Mouse (Mus musculus) NIH3T3 (cell line): ENCODE results near the gene Vps11.
"Not testable (repeated sequence)": the region's sequence is repeated elsewhere in the genome, so short reads cannot be mapped to it uniquely, and the experiment has no call there.

Experiments
- DNase-seq: peaks from one replicate; pipeline ENCODE4 v3.0.0-alpha.2; 2012; ENCODE audit warnings: low read depth

The Vps11 gene

DNA sequence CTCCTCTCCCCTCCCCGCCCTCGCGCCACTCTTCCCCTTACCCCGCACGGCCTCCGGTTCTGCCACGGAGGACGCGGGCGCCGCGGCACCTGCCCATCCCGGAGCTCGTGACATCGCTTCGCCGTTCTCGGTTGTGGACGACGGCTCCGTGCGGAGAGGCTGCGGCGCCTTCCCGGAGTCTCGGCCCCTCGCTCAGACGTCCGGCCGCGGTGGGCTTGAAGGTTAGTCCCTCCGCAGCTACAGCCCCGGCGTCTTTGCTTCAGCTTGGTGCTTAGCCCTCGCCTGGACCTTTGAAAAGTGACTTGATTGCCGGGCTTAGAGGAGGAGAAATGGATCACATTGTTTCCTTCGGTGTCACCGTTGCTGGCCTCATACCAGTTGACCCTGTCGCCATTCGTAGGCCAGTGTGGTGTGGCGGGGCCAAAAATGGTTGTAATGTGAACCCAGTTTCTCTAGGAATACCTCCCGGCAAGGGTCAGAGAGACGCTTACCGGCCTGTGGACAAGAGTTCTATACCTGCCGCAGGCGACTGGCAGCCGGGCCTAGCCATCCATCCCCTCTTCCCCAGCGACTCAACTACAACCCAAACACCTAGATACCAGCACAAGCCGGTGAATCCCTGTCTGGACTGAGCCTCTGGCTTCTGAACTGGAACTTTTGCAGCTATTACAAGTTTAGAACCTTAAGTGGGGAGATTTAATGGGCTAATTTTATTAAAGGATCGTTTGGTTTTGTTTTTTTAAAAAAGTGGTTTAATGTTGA, 26.0 kb downstream of the Vps11 start:
- no peak for DNase-seq

DNA sequence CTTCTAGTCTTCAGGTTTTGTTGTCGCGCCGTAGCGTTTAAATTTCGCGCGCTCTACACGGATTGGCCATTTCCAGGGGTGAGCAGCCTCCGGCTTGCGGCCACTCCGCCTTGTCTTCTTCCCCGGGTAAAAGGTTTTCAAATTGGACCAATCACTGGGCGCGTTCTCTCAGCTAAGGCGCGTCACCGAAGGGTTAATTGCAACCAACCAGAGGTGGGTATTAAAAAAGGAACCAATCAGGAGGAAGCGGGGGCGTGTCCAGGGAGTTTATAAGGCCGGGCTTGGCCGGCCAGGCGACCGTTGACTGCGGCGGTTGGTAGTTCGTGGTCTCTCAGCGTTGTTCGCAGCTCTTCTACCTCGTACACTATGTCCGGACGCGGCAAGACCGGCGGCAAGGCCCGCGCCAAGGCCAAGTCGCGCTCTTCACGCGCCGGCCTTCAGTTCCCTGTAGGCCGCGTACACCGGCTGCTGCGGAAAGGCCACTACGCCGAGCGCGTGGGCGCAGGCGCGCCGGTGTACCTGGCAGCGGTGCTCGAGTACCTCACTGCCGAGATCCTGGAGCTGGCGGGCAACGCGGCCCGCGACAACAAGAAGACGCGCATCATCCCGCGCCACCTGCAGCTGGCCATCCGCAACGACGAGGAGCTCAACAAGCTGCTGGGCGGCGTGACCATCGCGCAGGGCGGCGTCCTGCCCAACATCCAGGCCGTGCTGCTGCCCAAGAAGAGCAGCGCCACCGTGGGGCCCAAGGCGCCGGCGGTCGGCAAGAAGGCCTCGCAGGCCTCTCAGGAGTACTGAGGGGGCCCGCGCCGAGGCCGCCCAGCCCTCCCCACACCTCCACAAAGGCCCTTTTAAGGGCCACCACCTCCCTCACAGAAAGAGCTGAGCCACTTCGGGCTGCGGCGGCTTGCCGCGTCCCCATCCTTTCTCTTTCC, 26.8 kb downstream of the Vps11 start, which contains the start of gene H2afx:
Gene H2afx, plus strand, starts transcription at position 299 of the 935 bp plus-strand sequence.
- peak; percentile 97 for DNase-seq

DNA sequence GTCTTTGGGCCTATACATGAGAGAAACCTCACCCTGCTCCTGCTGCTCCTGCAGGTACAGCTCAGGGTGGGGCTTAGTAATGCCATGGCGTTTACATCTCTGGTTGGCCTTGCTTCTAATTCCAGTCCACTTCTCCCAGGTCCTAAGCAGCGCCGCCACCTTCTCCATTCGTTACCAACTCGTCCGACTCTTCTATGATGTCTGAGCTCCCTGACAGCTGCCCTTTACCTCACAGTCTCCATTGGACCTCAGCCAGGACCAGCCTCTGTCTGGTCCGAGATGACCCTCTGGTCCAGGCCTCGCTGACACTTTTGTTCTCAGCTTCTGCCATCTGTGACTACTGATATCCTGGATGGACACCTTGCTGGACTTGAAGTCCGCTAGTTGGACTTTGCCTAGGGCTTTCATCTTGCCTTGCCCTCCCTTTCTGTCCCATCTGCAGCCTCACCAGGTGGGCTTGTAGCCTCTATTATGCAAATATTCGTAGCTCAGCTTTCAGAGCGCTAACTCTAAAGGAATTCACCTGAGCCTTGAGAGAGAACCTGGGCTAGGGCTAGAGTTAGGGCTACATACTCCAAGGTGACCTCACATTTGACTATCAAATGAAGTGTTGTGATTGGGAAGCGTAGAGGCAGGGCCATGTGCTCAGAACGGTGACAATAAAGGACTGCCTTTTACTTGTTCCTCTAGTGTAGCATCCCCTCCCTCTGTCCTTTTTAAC, 28.4 kb downstream of the Vps11 start:
- DNase-seq: no peak

DNA sequence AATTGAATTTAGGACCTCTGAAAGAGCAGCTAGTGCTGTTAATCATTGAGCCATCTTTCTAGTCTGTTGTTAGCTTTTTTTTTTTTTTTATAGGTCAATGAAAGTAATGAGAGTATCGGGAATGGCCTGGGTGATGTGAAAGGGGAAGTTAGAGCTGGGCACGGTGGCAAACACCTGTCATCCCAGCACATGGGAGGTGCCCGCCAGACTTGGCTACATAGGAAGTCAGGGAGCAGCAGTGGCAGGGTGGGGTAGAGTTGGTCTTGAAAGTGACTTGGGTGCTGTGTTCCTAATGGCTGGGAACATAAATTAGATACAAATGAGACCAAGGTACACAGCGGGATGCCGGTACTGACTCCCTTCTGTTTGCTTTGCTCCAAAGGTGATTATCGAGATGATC, 30.7 kb downstream of the Vps11 start:
- DNase-seq: no peak

DNA sequence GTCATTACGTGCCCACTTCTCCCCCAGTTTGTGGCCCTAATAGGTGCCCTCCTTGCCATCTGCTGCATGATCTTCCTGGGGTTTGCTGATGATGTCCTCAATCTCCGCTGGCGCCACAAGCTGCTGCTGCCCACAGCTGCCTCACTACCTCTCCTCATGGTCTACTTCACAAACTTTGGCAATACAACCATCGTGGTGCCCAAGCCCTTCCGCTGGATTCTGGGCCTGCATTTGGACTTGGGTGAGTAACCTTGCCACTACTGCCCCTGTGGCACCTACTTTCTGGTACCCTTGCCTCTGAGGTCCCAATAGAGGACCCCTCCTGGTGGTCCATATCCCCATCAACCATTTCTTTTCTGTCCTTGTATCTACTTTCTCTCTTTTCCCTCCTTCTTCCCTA, 33.5 kb downstream of the Vps11 start:
- no peak for DNase-seq

DNA sequence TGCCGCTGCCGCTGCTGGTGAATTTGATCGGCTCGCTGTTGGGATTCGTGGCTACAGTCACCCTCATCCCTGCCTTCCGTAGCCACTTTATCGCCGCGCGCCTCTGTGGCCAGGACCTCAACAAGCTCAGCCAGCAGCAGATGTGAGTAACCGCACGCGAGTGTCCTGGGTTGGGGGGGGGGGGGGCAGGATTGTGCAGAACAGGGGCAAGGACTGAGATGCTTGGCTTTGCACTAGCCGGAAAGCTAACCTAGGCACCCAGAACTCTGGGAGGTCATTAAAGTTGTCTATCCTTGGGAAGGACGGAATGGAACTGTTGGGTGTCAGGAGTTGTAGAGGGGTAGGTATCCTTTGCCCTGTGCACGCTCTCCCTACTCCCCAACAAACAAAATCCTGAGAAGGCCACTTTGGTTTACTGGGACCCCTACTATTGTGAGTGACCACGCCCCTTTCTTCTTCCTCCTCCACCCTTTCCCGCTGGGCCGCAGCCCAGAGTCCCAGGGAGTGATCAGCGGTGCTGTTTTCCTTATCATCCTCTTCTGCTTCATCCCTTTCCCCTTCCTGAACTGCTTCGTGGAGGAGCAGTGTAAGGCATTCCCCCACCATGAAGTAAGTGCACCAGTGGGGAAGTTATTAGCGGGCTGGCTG, 34.3 kb downstream of the Vps11 start:
- DNase-seq: peak; percentile 41

DNA sequence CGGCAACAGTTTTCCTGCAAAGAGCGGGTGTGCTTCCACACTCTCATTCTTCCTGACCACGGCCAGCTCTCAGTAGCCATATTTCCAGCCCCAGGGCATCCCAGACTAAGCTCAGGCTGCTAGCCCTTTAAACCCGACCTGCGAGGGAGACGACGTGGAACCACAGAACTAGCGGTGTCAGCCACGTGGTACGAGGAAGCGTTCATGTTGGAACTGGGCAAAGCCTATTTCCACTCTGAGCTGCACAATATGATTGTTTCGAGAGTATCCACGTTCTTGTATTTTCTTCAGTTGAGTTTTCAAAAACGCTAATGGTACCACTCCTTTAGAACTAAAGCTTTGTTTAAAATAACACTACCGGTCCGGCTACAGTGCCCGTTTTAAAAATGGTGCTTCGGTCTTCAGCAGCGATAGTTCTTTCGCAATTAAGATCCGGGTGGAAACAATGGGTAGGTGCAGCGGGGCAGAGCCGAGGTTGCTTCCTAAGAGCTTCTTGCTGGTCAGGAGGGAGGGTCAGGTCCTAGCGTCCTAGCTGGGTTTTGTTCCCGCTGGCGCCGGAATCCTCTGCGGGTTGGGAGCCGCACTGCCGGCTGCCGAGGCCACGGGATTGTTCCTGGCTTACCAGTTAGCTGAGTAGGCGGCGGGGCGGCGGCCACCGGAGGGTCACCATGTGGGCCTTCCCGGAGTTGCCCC, 35.0 kb downstream of the Vps11 start:
- DNase-seq: peak; percentile 88

DNA sequence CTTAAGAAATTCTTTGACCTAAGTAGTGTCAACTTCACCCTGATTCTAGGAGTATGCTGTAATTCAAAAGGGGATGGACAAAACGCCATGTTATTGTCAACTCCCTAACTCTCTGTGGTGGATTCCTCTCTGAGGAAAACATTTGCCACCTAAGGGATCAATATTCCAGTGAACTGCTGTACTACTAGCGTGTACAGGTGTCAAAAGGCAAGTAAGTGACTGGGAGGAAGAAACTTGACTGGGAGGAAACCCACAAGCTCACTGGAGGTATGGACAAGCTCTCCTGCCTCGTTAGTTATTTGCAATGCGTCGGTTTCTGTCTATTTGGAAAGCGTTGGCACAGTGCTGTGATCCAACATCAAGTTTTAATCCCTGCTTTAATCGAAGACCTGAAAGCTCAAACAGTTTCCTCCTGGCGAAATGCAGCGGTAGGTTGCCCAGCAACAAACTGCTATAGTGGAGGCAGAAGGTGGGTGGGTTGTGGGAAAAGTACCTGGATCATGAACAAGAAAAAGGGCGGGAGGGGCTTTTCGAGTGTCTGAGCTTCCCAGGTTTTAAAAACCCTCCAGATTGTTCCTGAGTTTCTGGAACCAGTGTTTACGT, 35.6 kb downstream of the Vps11 start, which contains the start of gene Dpagt1:
Gene Dpagt1, plus strand, starts transcription at position 252 of the 603 bp plus-strand sequence.
- DNase-seq: no peak

DNA sequence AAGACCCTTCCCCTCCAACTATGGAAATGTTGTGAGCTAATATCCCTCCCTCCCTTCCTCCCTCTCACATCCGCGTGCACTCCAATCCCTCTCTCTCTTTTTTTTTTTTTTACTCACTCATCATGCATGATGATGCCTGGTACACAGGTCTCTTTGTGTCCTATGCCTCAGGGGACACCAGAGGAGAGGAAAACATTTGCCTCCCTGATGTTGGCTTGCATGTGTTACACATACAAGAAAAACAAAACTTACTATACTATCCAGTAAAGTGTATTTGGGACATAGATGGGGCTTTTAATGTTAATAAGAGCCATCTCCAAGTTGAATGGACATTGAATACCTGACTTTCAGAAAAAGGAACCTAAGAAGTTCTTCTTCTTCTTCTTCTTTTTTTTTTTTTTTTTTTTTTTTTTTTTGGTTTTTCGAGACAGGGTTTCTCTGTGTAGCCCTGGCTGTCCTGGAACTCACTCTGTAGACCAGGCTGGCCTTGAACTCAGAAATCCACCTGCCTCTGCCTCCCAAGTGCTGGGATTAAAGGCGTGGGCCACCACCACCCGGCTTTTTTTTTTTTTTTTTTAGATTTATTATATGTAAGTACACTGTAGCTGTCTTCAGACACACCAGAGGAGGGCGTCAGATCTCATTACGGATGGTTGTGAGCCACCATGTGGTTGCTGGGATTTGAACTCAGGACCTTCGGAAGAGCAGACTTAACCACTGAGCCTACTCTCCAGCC, 36.3 kb downstream of the Vps11 start:
- not testable (repeated sequence) for DNase-seq

DNA sequence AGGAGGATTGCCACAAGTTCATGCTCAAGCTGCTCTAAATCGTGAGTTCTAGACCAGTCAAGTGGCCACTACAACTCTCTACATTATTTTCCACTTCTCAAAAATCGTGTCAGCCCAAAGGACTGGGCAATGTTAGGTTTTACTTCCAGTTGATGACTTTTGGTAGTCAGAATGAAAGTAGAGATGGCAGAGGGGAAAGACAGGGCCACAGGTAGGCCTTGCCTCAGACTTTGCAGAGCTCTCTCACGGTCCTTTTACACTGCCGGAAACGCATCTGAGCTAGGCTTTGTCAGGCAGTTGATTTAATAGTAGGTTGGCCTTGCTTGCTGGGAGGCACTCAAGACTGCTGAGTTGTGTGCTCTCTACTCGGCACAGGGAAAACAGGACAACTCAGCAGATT, 37.3 kb downstream of the Vps11 start:
- DNase-seq: no peak

DNA sequence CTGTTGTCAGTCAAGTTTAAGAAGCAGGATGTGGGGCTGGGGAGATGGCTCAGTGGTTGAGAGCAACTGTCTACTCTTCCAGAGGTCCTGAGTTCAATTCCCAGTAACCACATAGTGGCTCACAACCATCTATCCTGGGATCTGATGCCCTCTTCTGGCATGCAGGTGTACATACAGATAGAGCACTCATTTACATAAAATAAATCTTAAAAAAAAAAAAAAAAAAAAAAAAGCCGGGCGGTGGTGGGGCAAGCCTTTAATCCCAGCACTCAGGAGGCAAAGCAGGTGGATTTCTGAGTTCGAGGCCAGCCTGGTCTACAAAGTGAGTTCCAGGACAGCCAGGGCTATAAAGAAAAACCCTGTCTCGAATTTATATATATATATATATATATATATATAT, 37.8 kb downstream of the Vps11 start:
- DNase-seq: not testable (repeated sequence)

DNA sequence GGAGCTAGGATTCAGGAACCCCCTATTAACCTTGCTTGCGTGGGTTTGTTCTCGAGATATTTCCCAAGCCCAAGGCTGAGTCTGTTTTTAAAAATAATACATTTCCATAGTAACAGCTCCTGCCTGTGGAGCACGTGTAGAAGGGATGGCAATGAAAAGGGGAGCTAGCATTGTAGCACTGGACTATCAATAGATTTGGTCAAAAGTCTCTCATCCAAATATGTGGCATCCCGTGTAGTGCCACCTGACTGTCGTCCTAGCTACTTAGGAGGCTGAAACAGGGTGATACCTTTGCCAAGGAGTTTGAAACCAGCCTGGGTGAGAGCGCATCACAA, 40.7 kb downstream of the Vps11 start:
- DNase-seq: peak; percentile 45

DNA sequence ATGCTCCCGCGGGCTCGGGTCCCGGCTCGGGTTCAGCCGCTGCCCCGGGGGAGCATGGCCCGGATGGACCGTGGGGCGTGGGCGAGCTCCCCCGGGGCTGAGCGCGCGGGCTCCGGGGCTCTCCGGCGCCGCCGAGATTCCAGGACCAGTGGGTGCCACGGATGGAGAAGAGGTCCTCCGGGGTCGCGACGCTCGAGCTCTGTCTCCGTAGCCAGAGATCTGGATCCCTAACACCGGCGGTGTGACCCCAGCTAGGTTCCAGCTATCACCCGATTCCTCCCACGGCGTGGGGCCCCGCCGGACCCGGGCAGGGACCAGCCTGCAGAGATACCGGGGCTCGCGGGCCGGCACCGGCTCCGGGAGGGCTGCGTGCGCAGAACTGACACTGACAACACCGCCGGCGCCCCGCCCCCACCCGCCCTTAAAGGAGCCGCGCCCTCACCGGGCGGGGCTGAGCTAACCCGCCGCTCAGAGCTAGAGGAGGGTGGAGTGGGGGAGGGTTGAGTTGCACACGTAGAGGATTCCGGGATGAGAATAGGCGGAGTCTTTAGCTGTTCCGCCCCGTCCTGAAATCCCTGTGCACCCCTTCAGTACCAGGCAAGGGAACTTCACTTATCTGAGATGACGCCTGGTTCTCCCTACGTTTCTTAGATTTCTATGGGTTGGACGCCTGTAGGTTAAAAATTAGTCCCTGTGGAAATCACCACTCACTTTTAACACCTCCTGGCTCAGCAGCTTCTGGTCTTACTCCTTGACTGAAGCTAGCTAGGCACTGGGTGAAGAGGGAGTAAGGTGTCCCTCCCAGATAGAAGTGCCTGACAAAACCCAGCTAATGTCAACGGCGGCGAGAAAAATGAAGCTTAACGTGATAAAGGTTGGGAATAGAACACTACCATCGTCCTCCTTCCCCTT, 41.3 kb downstream of the Vps11 start, which contains the start of gene C2cd2l:
Gene C2cd2l, minus strand, starts transcription at position 399 of the 912 bp plus-strand sequence.
- peak; percentile 97 for DNase-seq

DNA sequence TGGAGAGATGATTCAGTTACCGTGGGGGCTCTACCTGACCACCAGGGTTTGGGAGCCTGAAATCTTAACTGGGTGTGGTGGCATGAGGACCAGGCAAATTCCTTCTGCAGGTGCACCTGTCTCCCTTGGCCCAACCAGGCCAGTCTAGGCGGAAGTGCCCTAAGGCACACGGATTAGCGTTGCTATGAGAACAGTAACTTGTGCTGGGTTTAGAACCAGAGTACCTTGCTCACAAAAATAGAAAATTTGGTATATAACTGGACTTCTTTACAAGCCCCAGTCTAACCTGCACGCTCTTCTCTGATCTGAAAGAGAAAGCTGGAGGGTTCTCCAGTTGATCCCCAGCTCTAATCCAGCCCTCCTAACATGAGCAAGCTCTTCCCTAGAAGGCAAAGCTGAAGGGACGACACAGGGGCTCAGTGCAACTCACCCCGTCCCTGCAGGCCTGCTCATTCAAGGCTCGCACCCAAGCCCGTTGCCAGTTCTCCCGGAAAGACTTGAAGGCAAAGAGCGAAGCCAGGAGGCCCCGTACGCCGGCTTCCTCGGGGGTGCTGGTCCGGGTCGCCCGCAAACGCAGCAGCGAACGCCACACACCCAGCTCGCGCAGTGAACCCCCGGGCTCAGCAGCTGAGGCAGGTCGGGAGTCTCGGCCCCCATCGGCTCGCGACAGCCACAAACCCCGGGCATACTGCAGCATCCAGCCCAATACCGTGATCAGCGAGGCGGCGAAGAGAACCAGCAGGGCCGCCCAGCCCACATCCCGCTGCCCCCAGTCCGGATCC, 42.2 kb downstream of the Vps11 start:
- peak; percentile 19 for DNase-seq

DNA sequence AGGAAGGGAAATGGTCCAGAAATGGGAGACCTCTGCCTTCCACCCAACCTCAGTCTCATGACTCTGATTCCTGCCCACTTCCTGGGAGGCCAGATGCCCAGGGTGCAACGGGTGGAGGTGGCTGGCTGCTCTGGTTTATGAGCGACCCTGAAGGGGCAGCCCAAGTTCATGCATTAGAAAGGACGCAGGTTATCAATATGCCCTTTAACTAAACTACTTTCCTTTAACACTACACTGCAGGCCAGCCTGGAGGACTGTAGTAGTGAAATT, 42.7 kb downstream of the Vps11 start:
- no peak for DNase-seq

DNA sequence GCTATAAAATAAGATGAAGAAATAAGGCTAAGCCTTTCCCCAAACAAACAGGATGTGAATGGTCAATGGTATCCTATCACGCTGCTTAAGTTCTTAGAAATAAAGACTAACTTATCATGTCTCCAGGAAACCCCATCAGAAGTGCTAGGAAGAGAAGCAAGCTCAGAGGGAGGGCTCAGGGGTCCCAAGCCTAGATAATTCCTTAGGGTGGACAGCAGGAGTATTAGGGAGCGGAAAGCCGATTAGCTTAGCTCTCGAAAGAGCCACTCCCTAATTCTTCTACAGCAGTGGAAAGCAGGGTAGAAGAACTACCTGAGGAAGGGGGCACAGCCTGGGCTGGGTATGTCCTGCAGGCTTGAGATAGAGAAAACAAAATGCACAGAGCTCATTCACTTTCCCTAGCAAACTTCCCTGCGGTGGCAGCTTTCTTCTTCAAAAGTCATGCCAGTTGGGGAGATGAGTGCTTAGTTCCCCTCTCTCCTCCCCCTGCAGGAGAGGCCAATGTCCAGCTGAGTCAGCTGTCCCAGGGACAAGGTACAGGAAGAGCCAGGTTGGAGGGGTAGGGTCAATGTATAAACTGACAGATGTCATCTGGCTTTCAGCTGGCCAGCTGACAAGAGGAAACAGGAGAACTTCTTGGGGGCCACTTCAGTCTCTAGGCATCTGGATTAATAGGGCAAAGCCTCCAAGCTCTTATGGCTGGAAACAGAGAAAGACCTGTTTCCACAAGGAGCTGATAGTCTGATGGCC, 43.2 kb downstream of the Vps11 start:
- no peak for DNase-seq

DNA sequence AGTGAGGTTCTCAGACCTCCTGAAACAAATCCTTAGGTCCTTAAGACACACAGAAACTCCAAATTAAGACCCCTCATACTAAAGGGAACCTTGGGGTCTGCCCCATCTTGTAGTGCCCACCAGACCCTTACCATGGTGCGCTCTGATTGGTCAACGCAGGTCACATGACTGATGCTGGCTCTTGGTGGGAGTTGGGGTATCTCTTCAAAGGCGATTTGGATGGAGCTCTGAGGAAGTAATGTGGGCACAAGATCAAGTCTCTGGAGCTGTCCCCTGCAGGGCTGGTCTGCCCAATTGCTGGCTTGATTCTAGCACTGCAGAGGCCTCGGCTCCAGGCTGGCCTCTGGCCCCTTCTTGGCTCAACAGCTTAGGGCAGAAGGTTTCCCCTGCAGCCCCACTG, 44.0 kb downstream of the Vps11 start:
- no peak for DNase-seq

DNA sequence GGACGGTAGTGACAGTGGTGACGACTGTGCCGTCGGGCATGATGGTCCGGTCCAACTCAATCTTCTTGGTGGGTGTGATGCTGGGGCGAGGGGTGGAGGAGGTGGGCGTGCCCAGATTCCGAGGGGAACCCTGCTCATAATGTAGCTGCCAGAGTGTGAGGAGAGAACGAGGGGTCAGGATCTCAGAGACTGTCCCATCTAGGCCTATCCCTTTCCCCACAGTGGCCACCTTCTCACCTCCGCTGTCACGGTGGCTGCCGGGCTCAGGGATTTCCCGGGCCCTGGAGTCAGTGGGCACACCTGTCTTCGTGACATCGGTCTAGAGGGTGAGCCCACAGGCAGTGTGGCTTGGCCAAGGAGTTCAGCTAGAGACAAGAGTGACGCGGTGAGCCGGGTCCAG, 46.6 kb downstream of the Vps11 start:
- DNase-seq: no peak
